Mouse (Mus musculus) MEL (cell line): ENCODE measurements around the gene Ppan. TPM values are rescaled to one million over a fixed set of nuclear protein-coding genes. Genes with fewer than 3 reads are reported as not detected.

Experiments used
- DNase-seq: peaks from one replicate; pipeline ENCODE4 v3.0.0; 2011; ENCODE audit warnings: low read depth, low spot score
- H3K27ac ChIP-seq: 2 replicates; pipeline ENCODE4 v1.5.1; 2012; ENCODE audit warnings: low read depth, mild to moderate bottlenecking, control low read depth, low read length, moderate library complexity; ENCODE audit not compliant: control insufficient read depth
- H3K27me3 ChIP-seq, 2 experiments: fragments of 150-350 bp in 1 of 2; sonication (generic) in 1 of 2; 2 replicates each; pipeline ENCODE4 v1.6.1; 2012; ENCODE audit warnings: low read length in 2 of 2, mild to moderate bottlenecking in 2 of 2, improper control_type of control experiment in 1 of 2, moderate library complexity in 1 of 2; ENCODE audit not compliant: insufficient read depth in 2 of 2, control insufficient read depth in 1 of 2
- H3K36me3 ChIP-seq, 2 experiments: 2 replicates each; pipeline ENCODE4 v1.6.1; 2012 to 2014; ENCODE audit warnings: low read length in 2 of 2, improper control_type of control experiment in 1 of 2, inconsistent platforms in 1 of 2, mild to moderate bottlenecking in 1 of 2; ENCODE audit not compliant: insufficient read depth in 2 of 2, control insufficient read depth in 1 of 2
- H3K4me1 ChIP-seq, 2 experiments: fragments of 150-350 bp in 1 of 2; sonication (generic) in 1 of 2; 2 replicates each; pipeline ENCODE4 v1.6.1; 2012; ENCODE audit warnings: low read length in 2 of 2, improper control_type of control experiment in 1 of 2, mild to moderate bottlenecking in 1 of 2; ENCODE audit not compliant: insufficient read depth in 2 of 2, control insufficient read depth in 1 of 2
- H3K4me3 ChIP-seq, 2 experiments: fragments of 150-350 bp in 1 of 2; sonication (generic) in 1 of 2; 2 replicates each; pipeline ENCODE4 v1.5.1; 2012; ENCODE audit warnings: low read depth in 2 of 2, low read length in 2 of 2, mild to moderate bottlenecking in 2 of 2, moderate library complexity in 2 of 2, control low read depth in 1 of 2, improper control_type of control experiment in 1 of 2; ENCODE audit not compliant: control insufficient read depth in 1 of 2, insufficient read depth in 1 of 2
- H3K79me2 ChIP-seq: 2 replicates; pipeline ENCODE4 v1.6.1; 2012; ENCODE audit warnings: mild to moderate bottlenecking, low read length, moderate library complexity; ENCODE audit not compliant: control insufficient read depth, poor library complexity, insufficient read depth
- H3K9ac ChIP-seq: 2 replicates; pipeline ENCODE4 v1.6.1; 2012; ENCODE audit warnings: low read depth, mild to moderate bottlenecking, control low read depth, low read length, moderate library complexity; ENCODE audit not compliant: control insufficient read depth, poor library complexity, severe bottlenecking
- H3K9me3 ChIP-seq: fragments of 150-350 bp; sonication (generic); replicated peaks from 2 replicates; pipeline ENCODE4 v1.6.1; 2012; ENCODE audit warnings: mild to moderate bottlenecking, low read length, improper control_type of control experiment, moderate library complexity; ENCODE audit not compliant: insufficient read depth
- CHD1 ChIP-seq: IDR thresholded peaks from 2 replicates; pipeline ENCODE4 v1.6.1; 2012; ENCODE audit warnings: low read depth, mild to moderate bottlenecking, inconsistent platforms, low read length, improper control_type of control experiment
- CTCF ChIP-seq, 3 experiments: IDR thresholded peaks in 2 of 3; conservative IDR thresholded peaks in 1 of 3; 2 replicates each; pipeline ENCODE4 v1.5.1; 2011 to 2012; ENCODE audit warnings: low read length in 3 of 3, low read depth in 2 of 3, mild to moderate bottlenecking in 2 of 3, improper control_type of control experiment in 1 of 3, inconsistent platforms in 1 of 3, mixed read lengths in 1 of 3, moderate library complexity in 1 of 3; ENCODE audit not compliant: control insufficient read depth in 1 of 3, insufficient read depth in 1 of 3, poor library complexity in 1 of 3, severe bottlenecking in 1 of 3
- ETS1 ChIP-seq: IDR thresholded peaks from 2 replicates; pipeline ENCODE4 v1.6.1; 2012; ENCODE audit warnings: low read depth, mild to moderate bottlenecking, inconsistent platforms, low read length, improper control_type of control experiment, moderate library complexity
- JUND ChIP-seq: IDR thresholded peaks from 2 replicates; pipeline ENCODE4 v1.6.1; 2011; ENCODE audit warnings: low read depth, mild to moderate bottlenecking, improper control_type of control experiment, low read length
- KAT2A ChIP-seq: conservative IDR thresholded peaks from 2 replicates; pipeline ENCODE4 v1.6.1; 2012; ENCODE audit warnings: low read depth, low read length, improper control_type of control experiment, inconsistent platforms
- MAX ChIP-seq: IDR thresholded peaks from 2 replicates; pipeline ENCODE4 v1.6.1; 2011; ENCODE audit warnings: low read length, improper control_type of control experiment
- POLR2AphosphoS2 ChIP-seq: IDR thresholded peaks from 2 replicates; pipeline ENCODE4 v1.6.1; 2011; ENCODE audit warnings: low read length, improper control_type of control experiment
- SMC3 ChIP-seq: IDR thresholded peaks from 2 replicates; pipeline ENCODE4 v1.6.1; 2011; ENCODE audit warnings: low read depth, low read length, improper control_type of control experiment
- TAL1 ChIP-seq: IDR thresholded peaks from 2 replicates; pipeline ENCODE4 v1.6.1; 2012; ENCODE audit warnings: mild to moderate bottlenecking, inconsistent platforms, low read length, moderate library complexity, mixed read lengths
- polyA plus RNA-seq, 2 experiments: library from polyadenylated mRNA; stranded (reverse) in 1 of 2; unstranded in 1 of 2; fragments of >175 nt in 1 of 2; fragments of >200 nt in 1 of 2; gene quantifications; 2 replicates each; pipeline versions ENCODE4 v1.2.1 to v1.2.4; 2012; ENCODE audit warnings: low replicate concordance in 2 of 2, low read depth in 1 of 2; ENCODE audit not compliant: insufficient read length in 2 of 2, insufficient read depth in 1 of 2, missing spikeins in 1 of 2
- total RNA-seq: library from RNA; depleted of rRNA; stranded (reverse); fragments of 300-350 nt; gene quantifications from 2 replicates; pipeline ENCODE4 v1.2.3, GENCODE M21; 2012

Gene Ppan
- total and polyA plus RNA-seq, 3 experiments = 251 to 953 (median 763) TPM

- Histone ChIP-seq H3K4me1 (peaks cover 0 to 7% of the 10 kb centered on the region in 2 experiments; a peak in 3 of 4 replicates), H3K27ac (no peak overlapping the region), H3K36me3 (peaks cover 0 to 6% of the 10 kb centered on the region in 2 experiments; a peak in 2 of 4 replicates), H3K27me3 (peaks cover 0 to 14% of the 10 kb centered on the region in 2 experiments; a peak in 2 of 4 replicates), H3K4me3 (no peak overlapping the region), H3K79me2 (no peaks in the 10 kb centered on the region), H3K9ac (no peak overlapping the region), H3K9me3 (no peaks in the 10 kb centered on the region)
- TF ChIP-seq MAX (no peak), CTCF (IDR thresholded peaks at IDR 0.05 in 2 of 3, conservative IDR thresholded peaks at IDR 0.05 in 1 of 3; ENCODE audit: control insufficient read depth in 1 of 3, insufficient read depth in 1 of 3, low read depth in 2 of 3, low read length in 3 of 3, poor library complexity in 1 of 3, severe bottlenecking in 1 of 3) (peak in 2 of 3 experiments; percentile 10 to 45; a peak in 2 of 6 replicates)
- DNase-seq = peak; percentile 69
Measured at GRCm38 (mm10) chr9:20859926-20860325, 28.0 kb upstream of the Ppan start.

- DNase-seq = peak; percentile 90
- peaks cover 0 to 8% of the 10 kb centered on the region in 2 experiments; a peak in 2 of 4 replicates for H3K27me3 ChIP-seq
Measured at GRCm38 (mm10) chr9:20861821-20862220, 26.2 kb upstream of the Ppan start.

DNA sequence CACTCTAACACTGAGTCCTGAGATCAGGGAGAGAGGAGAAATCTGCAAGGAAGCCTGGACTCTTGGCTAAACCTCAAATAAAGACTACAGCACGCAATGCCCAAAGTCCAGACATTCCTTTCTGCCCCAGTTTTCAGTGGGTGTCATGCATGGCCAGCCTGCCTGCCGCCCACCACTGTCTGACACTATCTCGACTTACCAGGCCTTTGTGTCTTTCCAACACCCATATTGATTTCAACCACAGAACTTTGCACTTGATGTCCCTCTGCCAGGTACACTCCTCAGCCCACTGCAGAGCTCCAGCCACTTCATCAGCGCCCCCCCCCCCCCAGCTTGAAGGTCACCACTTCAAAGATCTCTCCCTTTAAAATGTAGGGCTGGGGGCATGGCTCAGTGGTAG is 25.8 kb upstream of the Ppan start:
- Histone ChIP-seq H3K4me3 (no peak overlapping the region), H3K36me3 (peaks cover 0 to 6% of the 10 kb centered on the region in 2 experiments; a peak in 2 of 4 replicates), H3K27ac (no peak overlapping the region), H3K9me3 (no peaks in the 10 kb centered on the region), H3K4me1 (peaks cover 0 to 7% of the 10 kb centered on the region in 2 experiments; a peak in 3 of 4 replicates), H3K27me3 (peaks cover 0 to 8% of the 10 kb centered on the region in 2 experiments; a peak in 2 of 4 replicates), H3K79me2 (no peaks in the 10 kb centered on the region), H3K9ac (no peak overlapping the region)
- TF ChIP-seq TAL1 (peak; percentile 82), ETS1 (no peak), CHD1 (no peak), SMC3 (no peak), POLR2AphosphoS2 (no peak), JUND (no peak)
- DNase-seq = peak; percentile 65

More at GRCm38 (mm10) chr9:20861821-20862220, 26.2 kb upstream of the Ppan start:
- H3K27ac ChIP-seq = no peak overlapping the region
- H3K9me3 ChIP-seq = no peaks in the 10 kb centered on the region
- peaks cover 0 to 7% of the 10 kb centered on the region in 2 experiments; a peak in 3 of 4 replicates for H3K4me1 ChIP-seq
- H3K79me2 ChIP-seq = no peaks in the 10 kb centered on the region
- no peak overlapping the region for H3K4me3 ChIP-seq
- TF ChIP-seq KAT2A = no peak
- peak in 2 of 3 experiments; percentile 99 to 100; a peak in 4 of 6 replicates for TF ChIP-seq CTCF (IDR thresholded peaks at IDR 0.05 in 2 of 3, conservative IDR thresholded peaks at IDR 0.05 in 1 of 3; ENCODE audit: control insufficient read depth in 1 of 3, insufficient read depth in 1 of 3, low read depth in 2 of 3, low read length in 3 of 3, poor library complexity in 1 of 3, severe bottlenecking in 1 of 3)
- H3K36me3 ChIP-seq = peaks cover 0 to 6% of the 10 kb centered on the region in 2 experiments; a peak in 2 of 4 replicates
- H3K9ac ChIP-seq = no peak overlapping the region
